Mouse (Mus musculus): ENCODE data around the gene Itih3.

- TF ChIP-seq CTCF (conservative IDR thresholded peaks at IDR 0.05; ENCODE audit: insufficient read depth, insufficient read length, low read depth, low read length) (no peak), POLR2A (IDR thresholded peaks at IDR 0.05; ENCODE audit: low read depth, low read length) (no peak)
Observed at GRCm38 (mm10) chr14:30930386-30930785, 6.8 kb upstream of the Itih3 start.
